Mouse (Mus musculus): ENCODE results near the gene Rab6a. TPM values are rescaled to one million over a fixed set of nuclear protein-coding genes. Genes with fewer than 3 reads are reported as not detected.

Rab6a gene
- polyA plus RNA-seq, 1 experiment from 2014 or later, result 294 TPM

GRCm38 (mm10) chr7:100684081-100684480 is 76.9 kb downstream of the Rab6a start:
- Histone ChIP-seq H3K27ac (ENCODE audit: low read depth, low read length) (no peak overlapping the region), H3K4me2 (ENCODE audit: low read length) (no peak overlapping the region), H3K4me3 (ENCODE audit: low read length) (no peak overlapping the region), H3K9ac (ENCODE audit: low read depth, low read length) (no peak overlapping the region), H3K27me3 (replicated peaks; ENCODE audit: control insufficient read depth, insufficient read depth, low read length) (no peaks in the 10 kb centered on the region), H3K9me3 (ENCODE audit: control insufficient read depth, low read length) (no peaks in the 10 kb centered on the region), H3K4me1 (ENCODE audit: control insufficient read depth, insufficient read depth, low read depth, low read length) (no peaks in the 10 kb centered on the region), H3K36me3 (ENCODE audit: control insufficient read depth, insufficient read depth, low read length) (no peaks in the 10 kb centered on the region)
- 77% methylated on average over 5 of the region's 5 CpGs for WGBS
- no peak for ATAC-seq

DNA sequence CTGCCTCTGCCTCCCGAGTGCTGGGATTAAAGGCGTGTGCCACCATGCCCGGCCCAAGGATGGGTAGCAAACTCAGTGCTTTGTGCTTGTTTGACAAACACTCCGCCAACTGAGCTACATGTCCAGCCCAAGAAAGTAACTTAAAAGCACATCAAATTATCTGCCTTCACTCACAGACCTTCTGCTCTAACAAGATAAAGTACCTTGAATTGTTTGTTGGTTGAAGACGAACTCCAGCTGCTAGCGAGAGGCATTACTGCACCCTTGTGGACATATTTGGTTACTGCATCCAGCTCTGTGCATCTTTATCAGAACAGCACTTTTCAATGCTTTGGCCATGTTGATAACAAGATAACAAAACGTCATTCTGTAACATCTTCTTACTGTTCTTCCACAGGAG is 77.3 kb downstream of the Rab6a start:
- H3K4me3 ChIP-seq (ENCODE audit: low read length), result no peak overlapping the region
- H3K27me3 ChIP-seq (replicated peaks; ENCODE audit: control insufficient read depth, insufficient read depth, low read length), result no peaks in the 10 kb centered on the region
- 56% methylated on average over 7 of the region's 7 CpGs for WGBS
- H3K4me2 ChIP-seq (ENCODE audit: low read length), result no peak overlapping the region
- H3K27ac ChIP-seq (ENCODE audit: low read depth, low read length), result no peak overlapping the region
- H3K9me3 ChIP-seq (ENCODE audit: control insufficient read depth, low read length), result no peaks in the 10 kb centered on the region
- no peaks in the 10 kb centered on the region for H3K4me1 ChIP-seq (ENCODE audit: control insufficient read depth, insufficient read depth, low read depth, low read length)
- H3K36me3 ChIP-seq (ENCODE audit: control insufficient read depth, insufficient read depth, low read length), result no peaks in the 10 kb centered on the region
- ATAC-seq, result no peak
- H3K9ac ChIP-seq (ENCODE audit: low read depth, low read length), result no peak overlapping the region

GRCm38 (mm10) chr7:100685061-100686030 is 78.1 kb downstream of the Rab6a start:
- H3K9ac ChIP-seq (ENCODE audit: low read depth, low read length), result no peak overlapping the region
- H3K27ac ChIP-seq (ENCODE audit: low read depth, low read length), result no peak overlapping the region
- WGBS, result 34% methylated on average over 11 of the region's 13 CpGs
- H3K4me2 ChIP-seq (ENCODE audit: low read length), result no peak overlapping the region
- H3K9me3 ChIP-seq (ENCODE audit: control insufficient read depth, low read length), result no peaks in the 10 kb centered on the region
- H3K36me3 ChIP-seq (ENCODE audit: control insufficient read depth, insufficient read depth, low read length), result no peaks in the 10 kb centered on the region
- H3K4me1 ChIP-seq (ENCODE audit: control insufficient read depth, insufficient read depth, low read depth, low read length), result no peaks in the 10 kb centered on the region
- no peak overlapping the region for H3K4me3 ChIP-seq (ENCODE audit: low read length)
- ATAC-seq, result peak; percentile 85
- H3K27me3 ChIP-seq (replicated peaks; ENCODE audit: control insufficient read depth, insufficient read depth, low read length), result no peaks in the 10 kb centered on the region

GRCm38 (mm10) chr7:100688471-100688870 is 81.3 kb downstream of the Rab6a start:
- ATAC-seq, result no peak
- WGBS, result 85% methylated on average over 7 of the region's 7 CpGs
- no peak overlapping the region for H3K9ac ChIP-seq (ENCODE audit: low read depth, low read length)
- no peaks in the 10 kb centered on the region for H3K27me3 ChIP-seq (replicated peaks; ENCODE audit: control insufficient read depth, insufficient read depth, low read length)
- no peaks in the 10 kb centered on the region for H3K9me3 ChIP-seq (ENCODE audit: control insufficient read depth, low read length)
- no peak overlapping the region for H3K27ac ChIP-seq (ENCODE audit: low read depth, low read length)
- no peak overlapping the region for H3K4me3 ChIP-seq (ENCODE audit: low read length)
- H3K36me3 ChIP-seq (ENCODE audit: control insufficient read depth, insufficient read depth, low read length), result no peaks in the 10 kb centered on the region
- no peak overlapping the region for H3K4me2 ChIP-seq (ENCODE audit: low read length)
- no peaks in the 10 kb centered on the region for H3K4me1 ChIP-seq (ENCODE audit: control insufficient read depth, insufficient read depth, low read depth, low read length)

Other genes starting within 250 kb of the Rab6a start
- 13.2 and 16.9 TPM in 2 replicates for gene C2cd3, start 235.2 kb upstream of the Rab6a start, polyA plus RNA-seq (2015; fragmentation: Nextera tagmentation; extraction: Ambion mirVana)
- gene Ppme1, start 235.1 kb upstream of the Rab6a start, polyA plus RNA-seq (2015; fragmentation: Nextera tagmentation; extraction: Ambion mirVana), result 157 and 168 TPM in 2 replicates
- gene Ucp3, start 134.4 kb upstream of the Rab6a start, polyA plus RNA-seq (2015; fragmentation: Nextera tagmentation; extraction: Ambion mirVana), result 0.06 and 0.15 TPM in 2 replicates
- gene Ucp2, start 114.1 kb upstream of the Rab6a start, polyA plus RNA-seq (2015; fragmentation: Nextera tagmentation; extraction: Ambion mirVana), result 85.7 and 88.9 TPM in 2 replicates
- gene Dnajb13, start 92.5 kb upstream of the Rab6a start, polyA plus RNA-seq (2015; fragmentation: Nextera tagmentation; extraction: Ambion mirVana), result 6.8 and 8.6 TPM in 2 replicates
- 14.1 and 17.3 TPM in 2 replicates for gene Coa4, start 70.3 kb upstream of the Rab6a start, polyA plus RNA-seq (2015; fragmentation: Nextera tagmentation; extraction: Ambion mirVana)
- 85.2 and 90.5 TPM in 2 replicates for gene Mrpl48, start 891 bp downstream of the Rab6a start, polyA plus RNA-seq (2015; fragmentation: Nextera tagmentation; extraction: Ambion mirVana)
- 24.8 and 28.9 TPM in 2 replicates for gene Plekhb1, start 55.0 kb downstream of the Rab6a start, polyA plus RNA-seq (2015; fragmentation: Nextera tagmentation; extraction: Ambion mirVana)
- gene Fam168a, start 99.2 kb downstream of the Rab6a start, polyA plus RNA-seq (2015; fragmentation: Nextera tagmentation; extraction: Ambion mirVana), result 102 and 103 TPM in 2 replicates